Mouse (Mus musculus) bone marrow macrophage, adult 2 months (primary cell): Measurements from ENCODE around the gene Ppil4. TPM values are rescaled to one million over a fixed set of nuclear protein-coding genes. Genes with fewer than 3 reads are reported as not detected.
"Not testable (repeated sequence)": the region's sequence is repeated elsewhere in the genome, so short reads cannot be mapped to it uniquely, and the experiment has no call there.

ENCODE experiments used
- H3K27ac ChIP-seq: 2 replicates; pipeline ENCODE4 v1.5.1; 2012; ENCODE audit warnings: low read depth, low read length; ENCODE audit not compliant: insufficient read depth
- H3K4me1 ChIP-seq: 2 replicates; pipeline ENCODE4 v1.6.1; 2012; ENCODE audit warnings: low read length; ENCODE audit not compliant: control insufficient read depth, insufficient read depth
- H3K4me3 ChIP-seq: 2 replicates; pipeline ENCODE4 v1.5.1; 2012; ENCODE audit warnings: mild to moderate bottlenecking, low read length, moderate library complexity; ENCODE audit not compliant: insufficient read depth
- CTCF ChIP-seq: IDR thresholded peaks from 2 replicates; pipeline ENCODE4 v1.5.1; 2012; ENCODE audit warnings: low read depth, mild to moderate bottlenecking, low read length, moderate library complexity
- POLR2A ChIP-seq: IDR thresholded peaks from 2 replicates; pipeline ENCODE4 v1.6.1; 2012; ENCODE audit warnings: mild to moderate bottlenecking, low read depth, low read length, borderline replicate concordance
- polyA plus RNA-seq: library from polyadenylated mRNA; stranded (reverse); fragments of >200 nt; gene quantifications from 2 replicates; pipeline ENCODE4 v1.2.4, GENCODE M21; 2012; ENCODE audit not compliant: missing spikeins, insufficient read depth, insufficient read length

Gene Ppil4
- 30.2 and 31.5 TPM in 2 replicates for polyA plus RNA-seq

- Histone ChIP-seq H3K4me1 (0 out of 2 replicates have a peak, but pooled peaks cover 3% of the 10 kb centered on the region), H3K27ac (0 out of 2 replicates have a peak within 1 kb of the TSS, but pooled peaks have one; percentile 18), H3K4me3 (peak within 1 kb of the TSS; percentile 81)
- no peak for TF ChIP-seq POLR2A
- TF ChIP-seq CTCF: no peak
Observed at GRCm38 (mm10) chr10:7792751-7793385, at the start of gene Ppil4, which contains the start of gene Ginm1. TSS of gene Ppil4 (plus strand) at chr10:7792891. TSS of gene Ginm1 (minus strand) at chr10:7792824.

- H3K4me3 ChIP-seq, H3K4me1 ChIP-seq, H3K27ac ChIP-seq: not testable (repeated sequence)
Observed at GRCm38 (mm10) chr10:7745528-7745927, 47.2 kb upstream of the Ppil4 start.

GRCm38 (mm10) chr10:7748752-7749151 lies 43.9 kb upstream of the Ppil4 start:
- H3K27ac ChIP-seq: no peak overlapping the region
- H3K4me1 ChIP-seq: peaks cover 7% of the 10 kb centered on the region
- no peak for TF ChIP-seq CTCF
- no peak for TF ChIP-seq POLR2A
- no peak overlapping the region for H3K4me3 ChIP-seq

- Histone ChIP-seq H3K27ac (no peak overlapping the region), H3K4me1 (peaks cover 2% of the 10 kb centered on the region; the same call in 1 of the 2 replicates), H3K4me3 (no peak overlapping the region)
- no peak for TF ChIP-seq POLR2A
- TF ChIP-seq CTCF: no peak
Observed at GRCm38 (mm10) chr10:7757544-7757943, 35.1 kb upstream of the Ppil4 start.

- no peak for TF ChIP-seq CTCF
- TF ChIP-seq POLR2A: no peak
- Histone ChIP-seq H3K27ac (no peak overlapping the region), H3K4me1 (no peaks in the 10 kb centered on the region), H3K4me3 (no peak overlapping the region)
Observed at GRCm38 (mm10) chr10:7772346-7772745, 20.3 kb upstream of the Ppil4 start.

- TF ChIP-seq POLR2A (no peak), CTCF (no peak)
- Histone ChIP-seq H3K4me1 (no peaks in the 10 kb centered on the region), H3K4me3 (no peak overlapping the region), H3K27ac (no peak overlapping the region)
Observed at GRCm38 (mm10) chr10:7772769-7773168, 19.9 kb upstream of the Ppil4 start.

- Histone ChIP-seq H3K27ac (no peak overlapping the region), H3K4me3 (no peak overlapping the region), H3K4me1 (peaks cover 6% of the 10 kb centered on the region; the same call in 1 of the 2 replicates)
- no peak for TF ChIP-seq CTCF
Observed at GRCm38 (mm10) chr10:7775421-7775820, 17.3 kb upstream of the Ppil4 start.

GRCm38 (mm10) chr10:7778361-7778760 lies 14.3 kb upstream of the Ppil4 start:
- Histone ChIP-seq H3K27ac (no peak overlapping the region), H3K4me1 (peaks cover 6% of the 10 kb centered on the region; the same call in 1 of the 2 replicates), H3K4me3 (no peak overlapping the region)
- TF ChIP-seq CTCF (no peak), POLR2A (no peak)

GRCm38 (mm10) chr10:7779751-7780237 lies 12.9 kb upstream of the Ppil4 start:
- TF ChIP-seq POLR2A (no peak), CTCF (no peak)
- Histone ChIP-seq H3K27ac (no peak overlapping the region), H3K4me1 (peaks cover 6% of the 10 kb centered on the region; the same call in 1 of the 2 replicates), H3K4me3 (peak overlapping the region; percentile 95)
